Mouse (Mus musculus) frontal cortex, postnatal 14 days (tissue): ENCODE measurements around the gene 4930548H24Rik.
"Not testable (repeated sequence)": the region's sequence is repeated elsewhere in the genome, so short reads cannot be mapped to it uniquely, and the experiment has no call there.

Experiments used
- DNase-seq, 2 experiments: peaks; one replicate each; pipeline ENCODE4 v3.0.0; 2022; ENCODE audit warnings: low spot score in 2 of 2

4930548H24Rik gene

DNA sequence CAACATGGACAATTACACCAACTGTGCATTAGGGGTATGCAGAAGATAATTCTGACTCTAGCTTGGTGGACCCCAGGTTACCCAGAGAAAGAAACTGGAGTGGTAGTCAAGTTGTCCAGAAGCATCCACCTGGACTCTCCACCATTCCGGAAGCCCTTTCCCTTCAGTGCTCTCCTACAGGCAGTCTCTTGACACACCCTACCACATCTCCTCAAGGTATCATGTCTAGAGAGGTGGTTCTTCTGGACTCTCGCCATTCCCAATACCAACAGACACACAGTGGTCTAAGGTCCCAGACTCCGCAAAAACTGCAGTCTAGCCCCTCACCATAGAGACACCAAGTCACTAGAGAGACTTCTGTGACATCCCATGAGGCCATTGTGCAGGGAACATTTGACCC, at the start of gene 4930548H24Rik:
TSS of gene 4930548H24Rik (plus strand) at position 301 of the 400 bp plus-strand sequence.
- DNase-seq: no peak

DNA sequence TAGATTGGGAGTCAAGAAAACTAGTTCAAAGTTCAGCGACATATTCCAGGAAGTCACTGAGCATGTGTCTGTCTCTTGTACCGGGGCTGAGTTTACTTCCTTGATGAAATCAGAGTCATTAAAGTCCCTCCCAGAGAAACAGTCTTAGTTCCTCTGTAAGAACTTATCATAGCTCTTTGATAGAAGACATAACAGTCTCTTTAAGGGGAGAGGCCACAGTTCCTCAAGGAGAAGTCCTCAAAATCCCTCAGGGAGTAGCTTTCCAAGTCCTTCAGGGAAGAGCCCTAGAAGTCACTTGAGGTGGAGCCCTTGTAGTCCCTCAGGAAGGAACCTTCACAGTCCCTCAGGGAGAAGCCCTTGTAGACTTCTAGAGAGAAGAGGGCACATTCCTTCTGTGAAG, 34.2 kb upstream of the 4930548H24Rik start:
- DNase-seq: no peak

DNA sequence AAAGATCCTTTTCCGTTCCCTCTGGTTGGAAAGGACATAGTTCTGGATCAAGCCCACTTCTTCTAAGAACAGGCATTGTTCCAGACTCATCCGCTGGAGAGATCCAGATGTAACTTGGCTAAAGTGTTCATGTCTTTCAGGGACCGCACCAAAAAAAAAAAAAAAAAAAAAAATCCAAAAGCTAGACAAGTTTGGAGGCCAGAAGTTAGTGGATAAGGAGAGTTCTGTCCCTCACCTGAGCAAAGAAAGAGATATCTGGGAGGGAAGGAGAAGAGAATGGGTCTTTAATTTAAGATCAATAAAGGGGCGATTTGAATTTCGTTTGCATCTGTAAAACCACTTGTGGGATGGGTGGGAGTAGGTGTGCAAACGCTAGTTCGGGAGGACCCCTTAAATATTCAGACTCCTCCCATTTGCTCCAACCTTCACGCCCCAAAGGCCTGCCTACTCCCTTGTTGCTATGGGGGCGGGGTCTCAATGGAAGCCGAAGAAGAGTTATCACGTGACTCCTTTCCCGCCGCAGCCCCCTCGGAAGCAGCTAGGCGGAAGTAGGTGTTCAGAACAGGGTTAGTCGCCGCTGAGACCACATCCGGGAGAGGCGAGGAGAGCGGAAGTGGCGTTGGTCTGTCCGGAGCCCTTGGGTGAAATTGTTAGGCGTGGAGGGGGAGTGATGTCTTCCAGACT, 33.5 kb upstream of the 4930548H24Rik start, which contains the start of gene Zfp512:
TSS of gene Zfp512 (plus strand) at position 554 of the 684 bp plus-strand sequence.
- DNase-seq: peak; percentile 86 to 93

DNA sequence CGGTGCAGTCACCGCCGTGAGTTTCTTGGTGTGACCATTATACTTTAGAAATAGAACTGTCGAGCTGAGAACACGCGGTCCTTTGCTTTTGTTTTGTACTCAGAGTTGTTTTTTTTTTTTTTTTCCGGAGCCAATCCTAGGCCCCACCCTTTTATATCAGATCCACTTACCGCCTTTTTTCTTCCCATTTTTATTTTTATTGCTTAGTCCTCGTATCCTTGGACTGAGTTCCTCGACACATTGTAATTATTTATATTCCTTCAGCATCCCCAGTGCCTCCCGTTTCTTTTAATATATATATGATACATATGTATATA, 33.0 kb upstream of the 4930548H24Rik start:
- DNase-seq: no peak

DNA sequence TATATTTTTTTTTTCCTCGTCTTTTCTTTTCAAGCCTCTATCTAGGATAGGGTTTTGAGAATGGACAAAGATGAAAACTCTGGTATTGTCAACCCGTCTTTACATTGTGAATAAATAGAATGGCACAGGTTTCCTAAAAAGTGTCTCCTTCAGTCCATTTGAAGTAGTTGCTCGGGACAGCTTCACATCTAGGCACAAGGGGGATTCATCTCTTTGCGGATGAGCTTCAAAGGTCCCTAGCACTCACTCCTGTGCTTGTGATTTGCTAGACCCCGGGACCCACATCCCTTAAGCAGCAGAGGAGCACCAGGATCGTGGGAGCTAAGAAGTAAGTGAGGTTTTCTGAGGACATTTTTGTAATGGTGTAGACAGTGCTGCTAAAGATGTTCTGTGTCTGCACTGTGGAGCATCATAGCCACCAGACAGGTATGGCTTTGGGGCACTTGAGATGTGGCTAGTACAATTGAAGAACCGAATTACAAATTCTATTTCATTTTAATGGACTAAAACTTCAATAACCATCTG, 32.6 kb upstream of the 4930548H24Rik start:
- no peak for DNase-seq

DNA sequence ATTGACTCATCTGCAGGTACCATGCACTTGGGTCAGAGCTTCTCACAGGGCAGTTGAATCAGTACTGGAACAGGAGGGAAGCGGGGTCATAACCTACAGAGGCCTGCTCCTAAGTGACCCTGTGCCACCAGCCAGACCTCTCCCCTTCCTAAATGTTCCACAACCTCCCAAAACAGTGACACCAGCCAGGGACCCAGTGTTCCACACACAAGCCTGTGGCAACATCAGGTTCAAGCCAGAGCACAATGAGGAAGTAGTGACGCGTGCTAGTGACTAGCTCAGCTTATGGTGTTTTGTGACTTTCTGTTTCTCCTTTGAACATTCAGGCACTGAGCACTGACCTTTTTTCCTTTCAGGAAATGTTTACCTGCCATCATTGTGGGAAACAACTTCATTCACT, 17.7 kb upstream of the 4930548H24Rik start:
- DNase-seq: no peak

DNA sequence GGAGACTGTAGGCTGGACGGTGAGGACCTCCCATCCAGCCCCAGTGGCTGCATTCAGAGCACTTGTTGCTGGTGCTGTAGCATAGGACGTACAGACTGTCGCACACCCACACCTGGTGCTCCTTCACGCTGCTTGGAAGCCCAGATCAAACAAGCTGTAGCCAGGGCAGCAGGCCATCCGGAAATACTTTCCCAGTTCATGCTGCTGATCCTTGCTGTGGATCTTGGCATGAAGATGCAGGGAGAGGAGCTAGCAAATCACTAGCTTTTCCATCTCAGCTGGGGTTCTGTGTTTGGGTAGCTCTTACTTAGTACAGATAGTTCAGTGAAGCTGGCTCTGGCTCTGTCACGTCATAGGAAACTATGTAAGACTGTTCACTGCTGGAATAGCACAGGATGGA, 15.8 kb upstream of the 4930548H24Rik start:
- DNase-seq: no peak

DNA sequence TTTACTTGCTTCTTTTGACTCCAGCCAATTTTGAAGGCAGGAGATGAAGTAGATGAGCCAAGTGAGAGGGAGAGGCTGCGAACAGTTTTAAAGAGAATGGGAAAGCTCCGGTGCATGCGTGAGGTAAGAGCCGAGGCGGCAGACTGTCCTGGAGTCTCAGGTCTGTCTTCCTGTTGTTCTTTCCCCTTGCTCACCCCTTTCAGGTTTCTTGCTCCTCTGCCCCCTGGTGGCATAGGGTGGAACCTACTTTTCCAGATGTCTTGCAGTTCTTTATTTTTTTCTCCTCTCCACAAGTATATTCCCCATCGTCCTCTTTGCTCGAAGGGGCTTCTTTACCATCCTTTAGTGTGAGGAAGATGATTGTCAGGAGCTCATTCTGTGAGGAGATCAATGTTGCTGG, 15.2 kb upstream of the 4930548H24Rik start:
- DNase-seq: peak in 1 of 2 experiments; percentile 49

DNA sequence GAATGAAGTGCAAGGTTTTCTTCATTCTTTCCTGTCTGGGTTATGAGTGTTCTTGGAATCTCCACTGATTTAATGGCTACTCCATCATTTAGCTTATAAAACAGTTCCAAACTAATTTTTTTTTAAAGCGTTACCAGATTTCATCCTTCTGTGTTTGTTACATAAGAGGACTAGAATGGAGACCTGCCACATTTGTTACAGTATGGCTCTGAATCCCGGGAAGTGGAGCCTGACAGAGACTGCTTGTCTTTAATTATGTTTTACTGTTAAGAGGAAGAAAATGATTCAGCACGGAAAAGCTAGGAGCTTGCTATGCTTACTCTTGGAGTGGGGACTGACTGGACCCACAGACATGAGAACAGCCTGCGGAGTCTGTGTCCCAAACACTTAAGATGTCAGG, 5.0 kb upstream of the 4930548H24Rik start:
- DNase-seq: no peak

DNA sequence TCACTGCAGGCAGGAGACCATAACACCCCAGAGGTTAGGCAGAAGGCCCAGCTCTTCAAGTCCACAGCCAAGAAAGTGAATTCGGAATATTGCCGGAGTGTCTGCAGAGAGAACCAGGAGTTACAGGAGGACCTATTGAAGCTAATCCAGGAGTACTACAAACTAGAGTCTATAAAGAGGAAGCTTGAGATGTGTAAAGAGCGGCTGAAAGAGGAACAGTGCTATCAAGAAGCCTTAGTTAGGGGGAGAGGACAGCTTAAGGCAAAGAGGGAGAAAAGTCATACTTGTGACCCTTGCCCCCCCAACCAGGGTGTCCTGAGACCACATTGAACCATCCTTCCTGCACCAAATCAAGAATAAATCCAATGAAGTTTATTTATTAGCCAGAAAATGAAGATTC, 2.3 kb downstream of the 4930548H24Rik start:
- no peak for DNase-seq

DNA sequence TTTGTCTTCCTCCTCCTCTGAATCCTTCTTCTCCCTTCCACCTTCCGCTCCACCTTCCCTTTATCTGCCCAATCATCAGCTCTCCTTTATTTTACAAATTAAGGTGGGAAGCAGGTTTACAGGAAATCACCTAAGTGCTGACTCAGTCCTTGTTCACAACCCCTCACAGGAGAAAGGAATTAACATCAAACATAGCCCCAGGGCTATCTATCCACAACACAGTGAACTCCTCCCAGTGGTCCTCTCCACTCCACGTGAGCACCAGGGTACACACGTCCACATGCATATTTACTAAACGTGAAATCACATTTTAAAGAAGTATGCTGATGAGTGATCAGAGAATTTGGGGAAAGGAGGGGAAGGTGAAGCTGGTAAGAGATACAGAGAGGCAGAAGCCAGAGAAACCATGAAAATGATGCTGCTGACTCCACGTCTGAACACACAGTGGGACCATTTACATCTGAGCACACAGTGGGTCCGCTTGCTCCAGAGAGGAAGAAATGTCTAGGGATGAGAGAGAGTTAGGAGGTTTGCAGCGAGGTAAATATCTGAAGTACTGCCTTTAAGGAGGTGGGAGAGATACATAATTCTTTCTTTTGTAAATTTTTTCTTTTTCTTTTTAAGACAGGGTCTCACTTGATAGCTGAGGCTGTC, 3.7 kb downstream of the 4930548H24Rik start:
- DNase-seq: no peak

DNA sequence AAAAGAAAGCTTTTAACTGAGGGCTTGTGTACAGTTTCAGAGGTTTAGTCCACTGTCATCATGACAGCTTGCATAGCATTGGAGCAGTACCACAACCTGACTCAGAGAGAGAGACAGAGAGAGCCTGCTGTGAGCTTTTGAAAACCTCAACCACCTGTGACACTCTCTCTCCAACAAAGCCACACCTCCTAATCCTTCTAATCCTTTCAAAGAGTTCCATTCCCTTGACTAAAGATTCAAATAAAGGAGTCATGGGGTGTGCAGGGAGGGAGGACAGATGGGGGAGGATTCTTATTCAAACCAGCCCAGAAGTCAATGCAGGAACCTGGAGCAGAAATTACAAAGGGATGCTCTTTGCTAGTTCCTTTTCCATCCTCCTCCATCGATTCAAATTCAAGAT, 6.5 kb downstream of the 4930548H24Rik start:
- no peak for DNase-seq

DNA sequence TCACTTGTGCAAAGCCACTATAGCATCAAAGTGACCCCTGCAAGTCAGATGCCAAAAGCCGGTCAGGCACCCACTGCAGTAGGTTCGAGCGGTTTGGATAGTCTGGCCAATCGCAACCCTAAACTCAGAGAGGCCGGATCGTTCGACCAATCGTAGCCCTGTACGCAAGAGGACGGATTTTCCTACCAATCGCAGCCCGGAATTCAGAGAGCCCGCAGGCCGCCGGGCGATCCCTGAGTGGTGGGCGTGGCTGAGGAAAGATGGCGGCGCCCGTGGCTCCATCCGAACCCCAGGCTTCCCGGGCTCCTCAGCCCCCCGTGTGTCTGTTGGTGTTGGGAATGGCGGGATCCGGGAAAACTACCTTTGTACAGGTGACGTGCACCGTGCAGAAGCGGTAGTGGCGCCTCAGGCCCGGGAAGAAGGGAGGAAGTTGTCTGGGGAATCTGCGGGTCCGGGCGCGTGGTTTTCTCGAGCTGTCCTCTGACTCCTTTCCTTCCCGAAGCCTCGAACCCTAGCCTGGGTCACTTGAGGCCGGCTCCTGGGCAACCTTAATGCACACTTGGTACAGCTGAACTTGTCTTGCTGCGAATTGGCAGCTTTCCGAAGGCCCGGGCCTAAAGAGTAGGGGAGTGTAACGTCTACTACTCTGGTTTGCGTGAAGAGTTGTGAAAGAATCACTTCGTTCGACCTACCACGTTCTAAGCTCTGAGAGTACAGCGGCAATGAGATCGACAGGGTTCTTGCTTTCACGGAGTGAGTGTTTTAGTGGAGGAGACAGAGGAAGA, 9.2 kb downstream of the 4930548H24Rik start, which contains the start of gene Gpn1:
TSS of gene Gpn1 (plus strand) at position 229 of the 785 bp plus-strand sequence.
- peak; percentile 84 to 91 for DNase-seq

DNA sequence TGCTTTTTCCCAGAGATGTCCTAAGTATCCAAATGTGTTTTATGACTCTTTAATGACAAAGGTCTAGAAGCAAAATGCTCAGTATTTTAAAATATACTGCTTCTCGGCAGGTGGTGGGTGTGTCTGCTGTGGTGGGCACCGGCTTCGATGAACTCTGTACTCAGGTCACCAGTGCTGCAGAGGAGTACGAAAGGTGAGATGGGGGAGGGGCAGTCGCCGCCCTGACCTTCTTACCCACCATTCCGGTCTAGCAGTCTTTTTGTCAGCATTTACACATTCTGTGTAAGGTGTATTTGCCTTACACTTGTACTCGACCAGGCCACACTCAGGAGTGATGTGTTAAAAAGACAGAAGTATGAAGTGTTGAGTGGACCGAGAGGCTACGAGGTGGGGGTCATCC, 19.3 kb downstream of the 4930548H24Rik start:
- no peak for DNase-seq

DNA sequence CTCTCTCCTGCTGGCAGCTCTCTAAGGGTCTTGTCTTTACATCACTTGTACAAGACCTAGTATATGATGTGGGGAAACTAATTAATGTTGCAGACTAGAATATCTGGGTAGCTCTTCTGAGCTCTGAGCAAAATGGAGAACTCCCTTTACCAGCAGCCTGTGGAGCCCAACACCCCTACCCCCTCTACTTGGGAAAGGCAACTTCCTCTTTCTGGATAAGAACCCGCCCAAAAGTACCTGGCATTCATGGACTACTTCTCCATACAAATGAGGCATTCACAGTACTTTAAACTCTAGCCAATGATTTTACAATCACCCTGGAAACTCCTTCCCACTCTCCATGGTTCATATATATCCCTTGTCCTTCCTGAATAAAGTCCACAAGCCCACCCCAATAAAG, 26.9 kb downstream of the 4930548H24Rik start:
- DNase-seq: no peak

DNA sequence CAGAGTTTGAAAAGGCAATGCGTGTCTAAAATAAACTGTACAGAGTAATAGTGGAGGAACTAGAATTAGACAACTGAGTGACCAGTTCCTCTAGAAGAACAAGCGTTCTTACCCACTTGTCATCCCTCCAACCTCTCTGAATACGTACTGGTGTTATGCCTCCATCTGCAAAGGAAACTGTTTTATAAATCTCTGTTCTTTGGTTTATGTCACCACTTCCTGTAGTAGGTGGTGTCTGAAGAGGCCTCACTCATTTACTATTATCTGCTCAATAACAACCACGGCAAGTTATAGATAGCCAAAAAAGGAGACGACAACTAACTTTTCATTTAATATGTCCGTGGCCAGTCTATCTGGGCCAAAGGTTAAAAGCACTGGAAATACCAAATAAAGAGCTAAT, 35.0 kb downstream of the 4930548H24Rik start:
- DNase-seq: no peak

DNA sequence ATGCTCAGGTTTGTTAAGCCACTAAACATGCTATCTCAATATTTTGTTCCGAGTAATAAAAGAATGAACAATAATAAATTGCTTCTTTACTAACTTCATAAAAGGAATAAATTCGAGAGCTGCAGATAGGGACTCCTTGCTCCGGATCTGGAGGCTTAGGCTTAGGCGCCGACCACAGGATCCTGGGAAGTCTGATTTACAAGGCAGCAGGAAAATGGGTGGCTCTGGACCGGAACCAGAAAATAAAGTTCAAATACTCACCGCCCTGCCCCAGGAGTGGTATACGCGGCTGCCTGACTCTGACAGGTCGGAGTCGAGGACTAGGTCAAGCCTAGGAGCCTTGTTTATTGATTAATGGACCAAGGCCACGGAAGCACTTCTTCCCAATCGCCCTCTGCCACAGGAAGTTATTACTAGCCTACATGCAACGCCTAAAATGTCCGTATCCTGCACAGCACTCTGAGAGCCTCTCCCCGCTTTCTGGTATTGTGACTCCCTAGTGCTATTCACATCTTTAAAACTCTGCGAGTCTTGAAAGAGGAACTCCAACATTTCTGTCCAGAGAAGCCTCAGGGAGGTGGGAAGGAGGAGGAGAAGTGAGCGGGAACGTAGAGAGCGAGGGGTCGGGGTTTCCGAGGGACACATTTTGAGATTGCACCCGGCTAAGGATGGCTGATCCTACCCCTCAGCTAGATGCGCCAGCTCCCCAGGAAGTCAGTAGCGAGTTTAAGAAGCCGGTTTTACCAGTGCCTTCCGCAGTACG, 41.0 kb downstream of the 4930548H24Rik start, which contains the start of gene Slc4a1ap:
TSS of gene Slc4a1ap (plus strand) at position 642 of the 763 bp plus-strand sequence.
- peak; percentile 62 to 68 for DNase-seq

DNA sequence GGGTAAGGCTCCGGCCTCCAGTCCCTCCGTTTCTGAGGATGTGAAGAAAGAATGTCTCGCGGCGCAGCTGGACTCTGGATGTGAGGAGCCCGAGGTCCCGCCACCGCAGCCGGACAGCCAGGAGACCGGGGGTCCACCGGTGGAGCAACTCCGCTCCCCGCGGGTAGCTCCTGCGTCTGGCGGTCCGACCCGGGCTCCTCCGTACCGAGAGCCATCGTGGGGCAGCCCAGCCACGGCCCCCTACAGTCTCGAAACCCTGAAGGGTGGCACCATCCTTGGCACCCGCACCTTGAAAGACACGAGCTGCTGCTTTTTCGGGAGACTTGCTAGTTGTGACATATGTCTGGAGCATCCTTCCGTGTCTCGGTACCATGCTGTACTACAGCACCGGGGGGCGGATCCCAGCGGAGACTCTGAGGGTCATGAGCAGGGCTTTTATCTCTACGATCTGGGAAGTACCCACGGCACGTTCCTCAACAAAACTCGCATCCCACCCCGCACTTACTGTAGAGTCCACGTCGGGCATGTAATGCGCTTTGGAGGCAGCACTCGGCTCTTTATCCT, 41.7 kb downstream of the 4930548H24Rik start:
- no peak for DNase-seq

DNA sequence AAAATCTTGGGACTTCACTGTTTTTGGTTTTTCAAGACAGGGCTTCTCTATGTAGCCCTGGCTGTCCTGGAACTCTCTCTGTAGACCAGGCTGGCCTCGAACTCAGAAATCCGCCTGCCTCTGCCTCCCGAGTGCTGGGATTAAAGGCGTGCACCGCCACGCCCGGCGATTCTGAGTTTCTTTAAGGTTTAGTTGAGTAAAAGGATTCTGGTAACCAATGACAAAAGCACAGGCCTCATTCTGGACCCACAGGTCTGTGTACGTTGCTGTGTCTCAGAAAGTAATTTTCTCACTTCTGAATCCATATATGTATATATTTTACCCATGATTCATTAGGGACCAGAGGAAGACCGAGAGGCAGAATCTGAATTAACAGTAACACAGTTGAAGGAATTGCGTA, 42.2 kb downstream of the 4930548H24Rik start, which contains the start of gene Supt7l:
TSS of gene Supt7l (minus strand) at position 101 of the 400 bp plus-strand sequence.
- not testable (repeated sequence) for DNase-seq

DNA sequence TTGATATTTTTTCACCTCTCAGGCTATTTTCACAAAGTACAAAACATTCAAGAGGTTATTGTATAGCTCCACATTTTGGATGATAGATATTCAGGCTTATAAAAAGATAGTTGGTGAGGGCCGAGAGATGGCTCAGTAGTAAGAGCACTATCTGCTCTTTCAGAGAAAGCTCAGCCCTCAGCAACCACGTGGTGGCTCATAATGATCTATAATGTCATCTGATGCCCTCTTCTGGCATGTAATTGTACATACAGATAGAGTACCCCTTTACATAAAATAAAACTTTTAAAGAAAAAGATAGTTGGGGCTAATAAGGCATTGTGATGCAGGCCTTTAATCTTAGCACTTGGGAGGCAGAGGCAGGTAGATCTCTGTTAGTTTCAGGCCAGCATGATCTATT, 43.0 kb downstream of the 4930548H24Rik start:
- DNase-seq: no peak

DNA sequence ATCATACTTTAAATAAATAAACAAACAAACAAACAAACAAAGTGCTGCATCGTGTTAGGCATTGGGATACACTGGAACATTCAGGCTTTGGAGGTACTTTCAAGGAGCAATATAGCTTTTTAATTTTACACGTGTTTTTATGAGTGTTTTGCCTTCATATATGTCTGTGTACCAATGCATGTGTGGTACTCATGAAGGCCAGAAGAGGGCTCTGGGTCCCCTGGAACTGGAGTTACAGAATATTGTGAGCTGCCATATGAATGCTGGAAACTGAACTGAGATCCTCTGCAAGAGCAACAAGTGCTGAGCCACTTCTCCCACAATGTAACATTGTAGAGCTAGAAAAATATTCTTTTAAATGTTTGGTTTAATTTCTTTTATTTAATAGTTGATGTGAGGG, 49.7 kb downstream of the 4930548H24Rik start:
- no peak for DNase-seq
